Mouse (Mus musculus) MEL (cell line): ENCODE measurements around the gene Ptpn14. TPM values are rescaled to one million over a fixed set of nuclear protein-coding genes. Genes with fewer than 3 reads are reported as not detected.

Experiments used
- DNase-seq: peaks from one replicate; pipeline ENCODE4 v3.0.0; 2011; ENCODE audit warnings: low read depth, low spot score
- H3K27ac ChIP-seq: 2 replicates; pipeline ENCODE4 v1.5.1; 2012; ENCODE audit warnings: low read depth, mild to moderate bottlenecking, control low read depth, low read length, moderate library complexity; ENCODE audit not compliant: control insufficient read depth
- H3K27me3 ChIP-seq, 2 experiments: fragments of 150-350 bp in 1 of 2; sonication (generic) in 1 of 2; 2 replicates each; pipeline ENCODE4 v1.6.1; 2012; ENCODE audit warnings: low read length in 2 of 2, mild to moderate bottlenecking in 2 of 2, improper control_type of control experiment in 1 of 2, moderate library complexity in 1 of 2; ENCODE audit not compliant: insufficient read depth in 2 of 2, control insufficient read depth in 1 of 2
- H3K36me3 ChIP-seq, 2 experiments: 2 replicates each; pipeline ENCODE4 v1.6.1; 2012 to 2014; ENCODE audit warnings: low read length in 2 of 2, improper control_type of control experiment in 1 of 2, inconsistent platforms in 1 of 2, mild to moderate bottlenecking in 1 of 2; ENCODE audit not compliant: insufficient read depth in 2 of 2, control insufficient read depth in 1 of 2
- H3K4me1 ChIP-seq, 2 experiments: fragments of 150-350 bp in 1 of 2; sonication (generic) in 1 of 2; 2 replicates each; pipeline ENCODE4 v1.6.1; 2012; ENCODE audit warnings: low read length in 2 of 2, improper control_type of control experiment in 1 of 2, mild to moderate bottlenecking in 1 of 2; ENCODE audit not compliant: insufficient read depth in 2 of 2, control insufficient read depth in 1 of 2
- H3K4me3 ChIP-seq, 2 experiments: fragments of 150-350 bp in 1 of 2; sonication (generic) in 1 of 2; 2 replicates each; pipeline ENCODE4 v1.5.1; 2012; ENCODE audit warnings: low read depth in 2 of 2, low read length in 2 of 2, mild to moderate bottlenecking in 2 of 2, moderate library complexity in 2 of 2, control low read depth in 1 of 2, improper control_type of control experiment in 1 of 2; ENCODE audit not compliant: control insufficient read depth in 1 of 2, insufficient read depth in 1 of 2
- H3K79me2 ChIP-seq: 2 replicates; pipeline ENCODE4 v1.6.1; 2012; ENCODE audit warnings: mild to moderate bottlenecking, low read length, moderate library complexity; ENCODE audit not compliant: control insufficient read depth, poor library complexity, insufficient read depth
- H3K9ac ChIP-seq: 2 replicates; pipeline ENCODE4 v1.6.1; 2012; ENCODE audit warnings: low read depth, mild to moderate bottlenecking, control low read depth, low read length, moderate library complexity; ENCODE audit not compliant: control insufficient read depth, poor library complexity, severe bottlenecking
- H3K9me3 ChIP-seq: fragments of 150-350 bp; sonication (generic); replicated peaks from 2 replicates; pipeline ENCODE4 v1.6.1; 2012; ENCODE audit warnings: mild to moderate bottlenecking, low read length, improper control_type of control experiment, moderate library complexity; ENCODE audit not compliant: insufficient read depth
- BHLHE40 ChIP-seq: IDR thresholded peaks from 2 replicates; pipeline ENCODE4 v1.6.1; 2012; ENCODE audit warnings: low read depth, mild to moderate bottlenecking, inconsistent platforms, low read length, improper control_type of control experiment, borderline replicate concordance
- ELF1 ChIP-seq: IDR thresholded peaks from 2 replicates; pipeline ENCODE4 v1.6.1; 2014; ENCODE audit warnings: low read depth, mild to moderate bottlenecking, inconsistent platforms, low read length, improper control_type of control experiment, moderate library complexity
- GATA1 ChIP-seq: IDR thresholded peaks from 2 replicates; pipeline ENCODE4 v1.6.1; 2011; ENCODE audit warnings: low read depth, low read length, improper control_type of control experiment
- KAT2A ChIP-seq: conservative IDR thresholded peaks from 2 replicates; pipeline ENCODE4 v1.6.1; 2012; ENCODE audit warnings: low read depth, low read length, improper control_type of control experiment, inconsistent platforms
- MAFK ChIP-seq: IDR thresholded peaks from 2 replicates; pipeline ENCODE4 v1.6.1; 2011; ENCODE audit warnings: low read depth, mild to moderate bottlenecking, low read length, improper control_type of control experiment, borderline replicate concordance
- MAX ChIP-seq: IDR thresholded peaks from 2 replicates; pipeline ENCODE4 v1.6.1; 2011; ENCODE audit warnings: low read length, improper control_type of control experiment
- MAZ ChIP-seq: IDR thresholded peaks from 2 replicates; pipeline ENCODE4 v1.6.1; 2012; ENCODE audit warnings: low read depth, mild to moderate bottlenecking, inconsistent platforms, low read length, improper control_type of control experiment
- MEF2A ChIP-seq: IDR thresholded peaks from 2 replicates; pipeline ENCODE4 v1.6.1; 2014; ENCODE audit warnings: low read depth, mild to moderate bottlenecking, inconsistent platforms, low read length, improper control_type of control experiment; ENCODE audit not compliant: poor library complexity, insufficient replicate concordance, severe bottlenecking; ENCODE audit errors: extremely low read depth
- MYB ChIP-seq: IDR thresholded peaks from 2 replicates; pipeline ENCODE4 v1.6.1; 2011; ENCODE audit warnings: mild to moderate bottlenecking, low read depth, low read length, improper control_type of control experiment
- MYC ChIP-seq: IDR thresholded peaks from 2 replicates; pipeline ENCODE4 v1.6.1; 2011; ENCODE audit warnings: low read depth, mild to moderate bottlenecking, low read length, improper control_type of control experiment, moderate library complexity
- NELFE ChIP-seq: IDR thresholded peaks from 2 replicates; pipeline ENCODE4 v1.6.1; 2011; ENCODE audit warnings: low read depth, low read length, improper control_type of control experiment
- NRF1 ChIP-seq: IDR thresholded peaks from 2 replicates; pipeline ENCODE4 v1.6.1; 2014; ENCODE audit warnings: low read depth, mild to moderate bottlenecking, inconsistent platforms, low read length, improper control_type of control experiment, moderate library complexity; ENCODE audit not compliant: poor library complexity, insufficient read depth, severe bottlenecking
- POLR2A ChIP-seq, 2 experiments: IDR thresholded peaks; 2 replicates each; pipeline ENCODE4 v1.6.1; 2011 to 2012; ENCODE audit warnings: low read length in 2 of 2, mild to moderate bottlenecking in 2 of 2, control low read depth in 1 of 2, improper control_type of control experiment in 1 of 2, low read depth in 1 of 2, moderate library complexity in 1 of 2; ENCODE audit not compliant: control insufficient read depth in 1 of 2, insufficient read depth in 1 of 2, poor library complexity in 1 of 2
- RAD21 ChIP-seq: IDR thresholded peaks from 2 replicates; pipeline ENCODE4 v1.6.1; 2011; ENCODE audit warnings: mild to moderate bottlenecking, low read depth, low read length, improper control_type of control experiment
- RCOR1 ChIP-seq: IDR thresholded peaks from 2 replicates; pipeline ENCODE4 v1.6.1; 2012; ENCODE audit warnings: low read depth, mild to moderate bottlenecking, inconsistent platforms, low read length, improper control_type of control experiment
- SMC3 ChIP-seq: IDR thresholded peaks from 2 replicates; pipeline ENCODE4 v1.6.1; 2011; ENCODE audit warnings: low read depth, low read length, improper control_type of control experiment
- TBP ChIP-seq: IDR thresholded peaks from 2 replicates; pipeline ENCODE4 v1.8.0; 2011; ENCODE audit warnings: low read depth, low read length, improper control_type of control experiment
- TCF12 ChIP-seq: IDR thresholded peaks from 2 replicates; pipeline ENCODE4 v1.6.1; 2014; ENCODE audit warnings: low read depth, mild to moderate bottlenecking, inconsistent platforms, low read length, improper control_type of control experiment, moderate library complexity
- USF2 ChIP-seq, 2 experiments: IDR thresholded peaks; 2 replicates each; pipeline ENCODE4 v1.6.1; 2011 to 2012; ENCODE audit warnings: improper control_type of control experiment in 2 of 2, low read length in 2 of 2, borderline replicate concordance in 1 of 2, inconsistent platforms in 1 of 2, low read depth in 1 of 2, mild to moderate bottlenecking in 1 of 2; ENCODE audit not compliant: insufficient read depth in 1 of 2
- ZC3H11A ChIP-seq: IDR thresholded peaks from 2 replicates; pipeline ENCODE4 v1.6.1; 2012; ENCODE audit warnings: low read depth, mild to moderate bottlenecking, inconsistent platforms, low read length, improper control_type of control experiment
- ZKSCAN1 ChIP-seq: IDR thresholded peaks from 2 replicates; pipeline ENCODE4 v1.6.1; 2012; ENCODE audit warnings: low read depth, mild to moderate bottlenecking, inconsistent platforms, low read length, improper control_type of control experiment, moderate library complexity
- polyA plus RNA-seq, 2 experiments: library from polyadenylated mRNA; stranded (reverse) in 1 of 2; unstranded in 1 of 2; fragments of >175 nt in 1 of 2; fragments of >200 nt in 1 of 2; gene quantifications; 2 replicates each; pipeline versions ENCODE4 v1.2.1 to v1.2.4; 2012; ENCODE audit warnings: low replicate concordance in 2 of 2, low read depth in 1 of 2; ENCODE audit not compliant: insufficient read length in 2 of 2, insufficient read depth in 1 of 2, missing spikeins in 1 of 2
- total RNA-seq: library from RNA; depleted of rRNA; stranded (reverse); fragments of 300-350 nt; gene quantifications from 2 replicates; pipeline ENCODE4 v1.2.3, GENCODE M21; 2012

The Ptpn14 gene
- total and polyA plus RNA-seq, 3 experiments: 0.62 to 1.0 TPM; not detected in 1

GRCm38 (mm10) chr1:189921818-189922592 is 193.9 kb downstream of the Ptpn14 start, which contains the start of gene Smyd2 (continued):
- TF ChIP-seq ELF1 (no peak), RAD21 (no peak), NRF1 (peak; percentile 72), MAX (peak; percentile 77), SMC3 (no peak), MEF2A (no peak), ZKSCAN1 (no peak), POLR2A (IDR thresholded peaks at IDR 0.05; ENCODE audit: control insufficient read depth in 1 of 2, insufficient read depth in 1 of 2, low read depth in 1 of 2, low read length in 2 of 2, poor library complexity in 1 of 2) (peak; percentile 74 to 85; a peak in 3 of 4 replicates), MAFK (no peak), MYB (no peak)

GRCm38 (mm10) chr1:189922721-189923120 is 194.7 kb downstream of the Ptpn14 start:
- Histone ChIP-seq H3K4me3 (peak overlapping the region; percentile 68 to 79), H3K9ac (peak overlapping the region; percentile 91), H3K36me3 (peaks cover 0 to 5% of the 10 kb centered on the region in 2 experiments; a peak in 2 of 4 replicates)

GRCm38 (mm10) chr1:189923157-189923556 is 195.1 kb downstream of the Ptpn14 start:
- no peaks in the 10 kb centered on the region for H3K27me3 ChIP-seq
- peak overlapping the region in 1 of 2 experiments; percentile 68; a peak in 1 of 4 replicates for H3K4me3 ChIP-seq
- H3K27ac ChIP-seq: no peak overlapping the region
- TF ChIP-seq MYB (no peak), TBP (no peak), KAT2A (no peak), RCOR1 (no peak), NELFE (no peak), BHLHE40 (no peak), GATA1 (no peak), MYC (no peak), TCF12 (no peak), USF2 (IDR thresholded peaks at IDR 0.05; ENCODE audit: borderline replicate concordance in 1 of 2, insufficient read depth in 1 of 2, low read depth in 1 of 2, low read length in 2 of 2) (no peak), RAD21 (no peak), SMC3 (no peak)
- no peak overlapping the region; the same call in 1 of the 2 replicates for H3K9ac ChIP-seq
- H3K36me3 ChIP-seq: peaks cover 0 to 8% of the 10 kb centered on the region in 2 experiments; a peak in 2 of 4 replicates
- H3K79me2 ChIP-seq: peaks cover 42% of the 10 kb centered on the region
- H3K4me1 ChIP-seq: peaks cover 0 to 16% of the 10 kb centered on the region in 2 experiments; a peak in 2 of 4 replicates
- DNase-seq: no peak
- no peaks in the 10 kb centered on the region for H3K9me3 ChIP-seq

More at GRCm38 (mm10) chr1:189922721-189923120, 194.7 kb downstream of the Ptpn14 start:
- no peaks in the 10 kb centered on the region for H3K27me3 ChIP-seq
- TF ChIP-seq ELF1 (no peak), RCOR1 (no peak), MAZ (no peak), ZC3H11A (no peak), MAX (no peak), RAD21 (no peak)
- TF ChIP-seq, all 39 proteins: peak for 0
- DNase-seq: no peak
- peaks cover 0 to 12% of the 10 kb centered on the region in 2 experiments; a peak in 2 of 4 replicates for H3K4me1 ChIP-seq
- no peak overlapping the region; the same call in 1 of the 2 replicates for H3K27ac ChIP-seq
- H3K9me3 ChIP-seq: no peaks in the 10 kb centered on the region
- H3K79me2 ChIP-seq: peaks cover 45% of the 10 kb centered on the region
